Mouse (Mus musculus): ENCODE data around the gene Galntl6. TPM values are rescaled to one million over a fixed set of nuclear protein-coding genes. Genes with fewer than 3 reads are reported as not detected.
A peak's percentile ranks its signal among the peaks of the same experiment; 100 is the strongest.

Galntl6 gene
- polyA plus RNA-seq, 1 experiment from 2014 or later, result 6.8 TPM

- Histone ChIP-seq H3K4me3 (replicated peaks) (no peak overlapping the region), H3K27ac (no peak overlapping the region), H3K4me1 (replicated peaks) (no peaks in the 10 kb centered on the region), H3K9ac (replicated peaks) (no peak overlapping the region), H3K27me3 (no peaks in the 10 kb centered on the region), H3K9me3 (no peaks in the 10 kb centered on the region), H3K36me3 (no peaks in the 10 kb centered on the region), H3K4me2 (replicated peaks) (no peak overlapping the region)
- ATAC-seq, result no peak
- WGBS, result 82% methylated on average over 2 of the region's 2 CpGs
Observed at GRCm38 (mm10) chr8:58023426-58024176, 888.8 kb downstream of the Galntl6 start.

- Histone ChIP-seq H3K27ac (no peak overlapping the region; the same call in 1 of the 2 replicates), H3K9me3 (no peaks in the 10 kb centered on the region), H3K27me3 (no peaks in the 10 kb centered on the region), H3K36me3 (no peaks in the 10 kb centered on the region), H3K4me3 (replicated peaks) (no peak overlapping the region), H3K4me1 (replicated peaks) (peaks cover 7% of the 10 kb centered on the region), H3K4me2 (replicated peaks) (no peak overlapping the region), H3K9ac (replicated peaks) (no peak overlapping the region)
- 79% methylated on average over 1 of the region's 1 CpGs for WGBS
- ATAC-seq, result peak; percentile 78
Observed at GRCm38 (mm10) chr8:57989428-57990171, 922.8 kb downstream of the Galntl6 start.

DNA sequence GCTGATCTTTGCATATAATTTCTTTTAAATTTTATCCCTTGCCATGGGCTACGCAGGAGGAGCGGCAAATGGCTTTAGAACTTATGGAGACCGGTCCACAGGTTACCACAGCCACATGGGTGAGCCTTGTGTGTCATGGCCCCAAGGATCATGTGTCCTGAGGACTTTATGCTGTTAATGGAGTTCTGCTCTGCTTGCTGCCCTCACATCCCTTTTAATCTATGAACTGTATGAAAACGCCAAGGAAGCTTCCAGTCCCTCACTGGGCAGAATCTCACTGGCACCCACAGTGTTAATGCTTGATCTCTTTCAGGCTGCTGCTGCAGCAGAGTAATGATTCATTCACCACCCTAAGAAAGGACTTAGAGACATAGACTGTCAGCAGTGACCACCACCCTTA, 935.1 kb downstream of the Galntl6 start:
- WGBS, result 86% methylated on average over 4 of the region's 4 CpGs
- Histone ChIP-seq H3K4me3 (replicated peaks) (no peak overlapping the region), H3K9me3 (no peaks in the 10 kb centered on the region), H3K27me3 (no peaks in the 10 kb centered on the region), H3K4me1 (replicated peaks) (no peaks in the 10 kb centered on the region), H3K9ac (replicated peaks) (no peak overlapping the region), H3K4me2 (replicated peaks) (no peak overlapping the region), H3K36me3 (no peaks in the 10 kb centered on the region), H3K27ac (no peak overlapping the region)
- ATAC-seq, result no peak

DNA sequence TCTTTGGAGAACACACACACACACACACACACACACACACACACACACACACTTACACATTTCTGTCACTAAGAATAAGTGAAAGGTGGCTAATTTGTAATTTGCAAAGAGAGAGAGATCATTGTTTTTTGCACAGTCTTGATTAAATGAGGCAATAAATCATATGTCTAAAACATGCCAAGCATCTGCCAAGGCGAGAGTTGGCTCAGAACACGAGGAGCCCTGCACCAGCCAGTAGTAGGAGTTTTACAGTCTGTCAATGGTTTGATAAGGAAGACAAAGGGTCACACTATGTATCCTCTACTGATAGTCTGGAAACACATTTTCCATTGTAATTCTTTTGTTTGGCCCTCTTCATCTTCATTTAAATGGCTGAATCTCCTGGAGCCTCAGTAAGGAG, 938.3 kb downstream of the Galntl6 start:
- Histone ChIP-seq H3K36me3 (no peaks in the 10 kb centered on the region), H3K27ac (no peak overlapping the region), H3K4me3 (replicated peaks) (no peak overlapping the region), H3K4me2 (replicated peaks) (no peak overlapping the region), H3K9me3 (no peaks in the 10 kb centered on the region), H3K9ac (replicated peaks) (no peak overlapping the region), H3K4me1 (replicated peaks) (0 out of 2 replicates have a peak, but pooled peaks cover 2% of the 10 kb centered on the region), H3K27me3 (no peaks in the 10 kb centered on the region)
- 60% methylated on average over 2 of the region's 2 CpGs for WGBS
- ATAC-seq, result no peak

DNA sequence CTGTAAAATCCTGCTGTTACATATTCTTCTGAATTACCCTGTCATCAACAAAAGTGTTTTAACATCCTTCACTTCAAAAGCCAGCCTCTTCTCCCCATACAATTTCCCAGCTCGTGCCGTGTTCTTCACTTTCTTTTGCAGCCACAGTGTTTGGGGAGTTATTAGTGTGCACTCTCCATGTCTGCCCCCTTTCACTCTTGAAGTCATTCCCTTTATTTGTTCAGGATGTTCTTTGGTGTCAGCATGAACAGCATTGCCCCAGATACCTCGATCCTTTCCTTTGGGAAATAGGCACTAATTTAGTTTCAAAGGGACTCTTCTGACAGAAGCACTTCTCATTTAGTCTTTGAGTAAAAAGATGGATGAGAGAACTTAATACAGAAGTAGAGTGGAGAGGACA, 939.6 kb downstream of the Galntl6 start:
- Histone ChIP-seq H3K9ac (replicated peaks) (no peak overlapping the region), H3K4me2 (replicated peaks) (no peak overlapping the region), H3K4me3 (replicated peaks) (no peak overlapping the region), H3K27me3 (no peaks in the 10 kb centered on the region), H3K9me3 (no peaks in the 10 kb centered on the region), H3K4me1 (replicated peaks) (0 out of 2 replicates have a peak, but pooled peaks cover 2% of the 10 kb centered on the region), H3K27ac (no peak overlapping the region), H3K36me3 (no peaks in the 10 kb centered on the region)
- WGBS, result 50% methylated on average over 3 of the region's 3 CpGs
- no peak for ATAC-seq

GRCm38 (mm10) chr8:57966676-57967075, 945.8 kb downstream of the Galntl6 start:
- no peaks in the 10 kb centered on the region for H3K27me3 ChIP-seq
- H3K9ac ChIP-seq (replicated peaks), result no peak overlapping the region
- no peak overlapping the region for H3K4me2 ChIP-seq (replicated peaks)
- H3K4me3 ChIP-seq (replicated peaks), result no peak overlapping the region
- H3K9me3 ChIP-seq, result no peaks in the 10 kb centered on the region
- no peak overlapping the region for H3K27ac ChIP-seq
- no peaks in the 10 kb centered on the region for H3K36me3 ChIP-seq
- H3K4me1 ChIP-seq (replicated peaks), result 0 out of 2 replicates have a peak, but pooled peaks cover 2% of the 10 kb centered on the region
- 20% methylated on average over 6 of the region's 6 CpGs for WGBS
- no peak for ATAC-seq

GRCm38 (mm10) chr8:57965508-57965907, 946.9 kb downstream of the Galntl6 start:
- no peaks in the 10 kb centered on the region for H3K9me3 ChIP-seq
- H3K4me3 ChIP-seq (replicated peaks), result no peak overlapping the region
- peaks cover 2% of the 10 kb centered on the region; the same call in 1 of the 2 replicates for H3K4me1 ChIP-seq (replicated peaks)
- no peak overlapping the region for H3K9ac ChIP-seq (replicated peaks)
- H3K36me3 ChIP-seq, result no peaks in the 10 kb centered on the region
- H3K27ac ChIP-seq, result no peak overlapping the region
- 69% methylated on average over 5 of the region's 5 CpGs for WGBS
- no peaks in the 10 kb centered on the region for H3K27me3 ChIP-seq
- no peak overlapping the region for H3K4me2 ChIP-seq (replicated peaks)
- no peak for ATAC-seq

- Histone ChIP-seq H3K27ac (no peak overlapping the region), H3K36me3 (no peaks in the 10 kb centered on the region), H3K9ac (replicated peaks) (no peak overlapping the region), H3K4me3 (replicated peaks) (no peak overlapping the region), H3K4me2 (replicated peaks) (no peak overlapping the region), H3K4me1 (replicated peaks) (peaks cover 13% of the 10 kb centered on the region), H3K9me3 (no peaks in the 10 kb centered on the region), H3K27me3 (no peaks in the 10 kb centered on the region)
- 38% methylated on average over 12 of the region's 12 CpGs for WGBS
- no peak for ATAC-seq
Observed at GRCm38 (mm10) chr8:57962286-57963110, 949.9 kb downstream of the Galntl6 start.

DNA sequence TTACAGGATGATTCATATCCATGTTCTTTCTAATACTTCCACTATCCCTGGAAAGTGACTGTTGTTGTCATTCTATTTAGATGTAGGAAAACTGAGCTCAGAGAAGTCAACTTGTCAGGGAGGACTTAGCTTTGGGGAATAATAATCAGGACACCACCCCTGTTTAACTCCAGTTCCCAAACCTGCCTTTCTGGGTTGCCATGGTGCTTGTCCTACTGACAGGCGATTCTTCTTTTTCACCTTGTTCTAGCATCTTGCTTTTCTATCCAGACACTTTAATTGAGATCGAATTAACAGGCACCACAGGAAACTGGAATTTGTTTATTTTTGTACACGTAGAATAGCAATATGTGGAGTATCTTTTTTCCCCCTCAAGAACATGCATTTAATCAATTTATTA, 953.3 kb downstream of the Galntl6 start:
- H3K4me3 ChIP-seq (replicated peaks), result no peak overlapping the region
- H3K9ac ChIP-seq (replicated peaks), result no peak overlapping the region
- H3K36me3 ChIP-seq, result no peaks in the 10 kb centered on the region
- peaks cover 13% of the 10 kb centered on the region for H3K4me1 ChIP-seq (replicated peaks)
- no peak for ATAC-seq
- H3K27ac ChIP-seq, result no peak overlapping the region
- 53% methylated on average over 3 of the region's 3 CpGs for WGBS
- H3K9me3 ChIP-seq, result no peaks in the 10 kb centered on the region
- no peaks in the 10 kb centered on the region for H3K27me3 ChIP-seq
- H3K4me2 ChIP-seq (replicated peaks), result no peak overlapping the region

GRCm38 (mm10) chr8:57958121-57958901, 954.1 kb downstream of the Galntl6 start:
- no peaks in the 10 kb centered on the region for H3K9me3 ChIP-seq
- H3K27ac ChIP-seq, result no peak overlapping the region
- peaks cover 13% of the 10 kb centered on the region for H3K4me1 ChIP-seq (replicated peaks)
- H3K4me2 ChIP-seq (replicated peaks), result no peak overlapping the region
- WGBS, result 34% methylated on average over 16 of the region's 16 CpGs
- H3K4me3 ChIP-seq (replicated peaks), result no peak overlapping the region
- H3K36me3 ChIP-seq, result no peaks in the 10 kb centered on the region
- H3K27me3 ChIP-seq, result no peaks in the 10 kb centered on the region
- ATAC-seq, result 0 out of 2 replicates have a peak, but pooled peaks have one; percentile 18
- no peak overlapping the region for H3K9ac ChIP-seq (replicated peaks)

DNA sequence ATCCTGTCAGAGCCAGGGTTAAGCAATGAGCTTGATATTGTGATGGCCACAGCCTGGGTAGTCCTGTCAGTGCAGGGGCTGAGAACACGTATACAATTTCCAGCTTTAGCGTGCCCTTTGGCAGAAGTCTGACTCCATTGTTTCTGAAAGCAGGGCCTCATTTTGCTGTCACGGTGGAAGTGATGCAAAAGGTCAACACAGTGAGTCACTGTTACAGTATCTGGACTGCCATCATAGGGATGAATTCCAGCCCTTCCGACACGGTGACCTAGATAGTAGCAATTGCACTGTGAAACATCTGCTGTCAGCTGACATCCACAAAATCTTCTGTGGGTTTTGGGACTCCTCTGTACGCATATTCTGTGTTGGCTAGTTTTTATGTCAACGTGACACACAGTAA, 956.9 kb downstream of the Galntl6 start:
- no peaks in the 10 kb centered on the region for H3K36me3 ChIP-seq
- no peaks in the 10 kb centered on the region for H3K9me3 ChIP-seq
- H3K27ac ChIP-seq, result no peak overlapping the region
- peaks cover 13% of the 10 kb centered on the region for H3K4me1 ChIP-seq (replicated peaks)
- no peak overlapping the region for H3K4me3 ChIP-seq (replicated peaks)
- no peak overlapping the region for H3K4me2 ChIP-seq (replicated peaks)
- H3K27me3 ChIP-seq, result no peaks in the 10 kb centered on the region
- 87% methylated on average over 7 of the region's 7 CpGs for WGBS
- ATAC-seq, result no peak
- no peak overlapping the region for H3K9ac ChIP-seq (replicated peaks)
